Comparison of ENCODE assay signal across 28 mouse cellular contexts in the genomic region with DNA sequence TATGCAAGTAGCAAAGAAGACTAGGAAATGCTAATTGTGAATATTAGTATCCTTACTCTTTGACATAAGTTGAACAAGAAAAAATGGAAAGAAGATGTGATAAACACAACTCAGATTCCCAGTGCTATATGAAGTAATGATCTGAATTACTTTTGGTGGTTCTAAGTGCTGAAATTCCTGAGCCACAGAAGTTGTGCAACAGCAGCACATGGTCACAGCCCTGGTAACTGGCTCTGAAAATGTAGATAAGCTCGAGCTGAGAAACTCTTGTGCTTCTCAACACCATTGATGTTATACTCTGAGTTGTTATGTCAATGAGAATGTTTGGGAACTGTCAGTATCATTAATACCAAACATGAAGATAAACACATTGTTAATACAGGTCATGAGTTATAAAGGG.
DNase-seq lines count a peak whose midpoint lies in the region; ATAC-seq lines count a peak whose summit lies in the region.
"Had no signal": no experiment of that assay in that cellular context is flagged by ENCODE, and none has a peak within 500 bp of the region (broad histone marks: within the 10 kb centered on the region; RNA-seq: fewer than 3 reads in every experiment).

No protein-coding gene starts in this region.

- no peak for ATAC-seq in midbrain, embryonic 11.5 days (ENCODE audit: low FRiP score)
- ATAC-seq in midbrain, embryonic 14.5 days (ENCODE audit: low FRiP score, low TSS enrichment) = no peak
- ATAC-seq in megakaryocyte, adult 5-6 weeks (ENCODE audit: poor library complexity, severe bottlenecking) = peak; percentile 77
- ATAC-seq in liver, embryonic 11.5 days (replicated peaks; ENCODE audit: low FRiP score) = no peak
- ATAC-seq: forebrain, embryonic 13.5 days; forebrain, embryonic 16.5 days; hindbrain, postnatal 0 days; inflammation-experienced regulatory T-cells, adult 6 months; Patski had no signal

- no peaks in the 10 kb centered on the region for H3K36me3 ChIP-seq in midbrain, embryonic 11.5 days (ENCODE audit: control insufficient read depth, insufficient read depth, low read length)
- H3K36me3 ChIP-seq in midbrain, embryonic 14.5 days (ENCODE audit: control insufficient read depth, insufficient read depth, low read length) = no peaks in the 10 kb centered on the region
- H3K36me3 ChIP-seq in liver, embryonic 11.5 days (ENCODE audit: control insufficient read depth, insufficient read depth, low read length) = no peaks in the 10 kb centered on the region
- H3K36me3 ChIP-seq: forebrain, embryonic 10.5 days; heart, embryonic 12.5 days; heart, embryonic 15.5 days; hindbrain, embryonic 10.5 days had no signal

- no peak overlapping the region for H3K27ac ChIP-seq in midbrain, embryonic 11.5 days (ENCODE audit: low read depth, low read length)
- no peak overlapping the region for H3K27ac ChIP-seq in midbrain, embryonic 14.5 days (replicated peaks; ENCODE audit: low read depth, low read length)
- no peak overlapping the region for H3K27ac ChIP-seq in liver, embryonic 11.5 days (ENCODE audit: low read depth, low read length)
- H3K27ac ChIP-seq: forebrain, embryonic 10.5 days; forebrain, embryonic 13.5 days; heart, embryonic 15.5 days; hindbrain, embryonic 10.5 days; hindbrain, embryonic 14.5 days; hindbrain, postnatal 0 days had no signal

- 72% methylated on average over 1 of the region's 1 CpGs for WGBS in midbrain, embryonic 11.5 days
- 78% methylated on average over 1 of the region's 1 CpGs for WGBS in midbrain, embryonic 14.5 days
- WGBS in liver, embryonic 11.5 days = 31% methylated on average over 1 of the region's 1 CpGs

- peak; percentile 19 for DNase-seq in midbrain, embryonic 11.5 days (ENCODE audit: low spot score, missing footprints)
- DNase-seq in midbrain, embryonic 14.5 days = no peak
- DNase-seq in adipocyte (ENCODE audit: low spot score) = peak; percentile 8
- DNase-seq in heart, adult 8-10 months (ENCODE audit: low spot score) = no peak
- DNase-seq in liver, embryonic 11.5 days (ENCODE audit: low spot score) = no peak
- no peak for DNase-seq in layer of hippocampus, postnatal 10 days (ENCODE audit: low spot score in 2 of 2)
- DNase-seq: adrenal gland, adult 2 months; adrenal gland, postnatal 14 days; cerebellum, adult 11-12 months; cerebellum, adult 8-10 months; cerebellum, postnatal 10 days; cerebellum, postnatal 36 days; gastrocnemius, postnatal 10 days; gastrocnemius, postnatal 36 days; heart, adult 11 months; heart, postnatal 10 days; heart, postnatal 36 days had no signal

- no peaks in the 10 kb centered on the region for H3K9me3 ChIP-seq in midbrain, embryonic 11.5 days (ENCODE audit: control insufficient read depth, low read length)
- H3K9me3 ChIP-seq in midbrain, embryonic 14.5 days (ENCODE audit: control insufficient read depth, low read length) = no peaks in the 10 kb centered on the region
- no peaks in the 10 kb centered on the region for H3K9me3 ChIP-seq in liver, embryonic 11.5 days (ENCODE audit: control insufficient read depth, low read length)
- H3K9me3 ChIP-seq: forebrain, embryonic 10.5 days; forebrain, embryonic 13.5 days; heart, embryonic 12.5 days had no signal

- H3K4me2 ChIP-seq in midbrain, embryonic 11.5 days = no peak overlapping the region
- no peak overlapping the region for H3K4me2 ChIP-seq in midbrain, embryonic 14.5 days (ENCODE audit: low read length)
- no peak overlapping the region for H3K4me2 ChIP-seq in liver, embryonic 11.5 days
- H3K4me2 ChIP-seq: forebrain, embryonic 13.5 days; heart, embryonic 12.5 days; heart, embryonic 15.5 days; hindbrain, embryonic 14.5 days had no signal

- H3K4me1 ChIP-seq in midbrain, embryonic 11.5 days (ENCODE audit: control insufficient read depth, insufficient read depth, low read length) = no peaks in the 10 kb centered on the region
- H3K4me1 ChIP-seq in midbrain, embryonic 14.5 days (ENCODE audit: control insufficient read depth, insufficient read depth, low read length) = no peaks in the 10 kb centered on the region
- H3K4me1 ChIP-seq in liver, embryonic 11.5 days (replicated peaks; ENCODE audit: control insufficient read depth, insufficient read depth, low read length) = no peaks in the 10 kb centered on the region
- H3K4me1 ChIP-seq: forebrain, embryonic 10.5 days; forebrain, embryonic 13.5 days; heart, embryonic 12.5 days; heart, embryonic 15.5 days; hindbrain, embryonic 10.5 days had no signal

- no peaks in the 10 kb centered on the region for H3K27me3 ChIP-seq in midbrain, embryonic 11.5 days (ENCODE audit: control insufficient read depth, insufficient read depth, low read length)
- H3K27me3 ChIP-seq in midbrain, embryonic 14.5 days (ENCODE audit: control insufficient read depth, insufficient read depth, low read length) = no peaks in the 10 kb centered on the region
- H3K27me3 ChIP-seq in liver, embryonic 11.5 days (replicated peaks; ENCODE audit: control insufficient read depth, insufficient read depth, low read length) = no peaks in the 10 kb centered on the region
- H3K27me3 ChIP-seq: forebrain, embryonic 13.5 days; heart, embryonic 12.5 days; heart, embryonic 15.5 days had no signal

- H3K9ac ChIP-seq in midbrain, embryonic 11.5 days (ENCODE audit: low read length) = no peak overlapping the region
- no peak overlapping the region for H3K9ac ChIP-seq in midbrain, embryonic 14.5 days (replicated peaks; ENCODE audit: low read length)
- H3K9ac ChIP-seq in liver, embryonic 11.5 days (ENCODE audit: low read depth, low read length) = no peak overlapping the region
- H3K9ac ChIP-seq: forebrain, embryonic 13.5 days; heart, embryonic 12.5 days; heart, embryonic 15.5 days; hindbrain, embryonic 14.5 days had no signal

- no peak overlapping the region for H3K4me3 ChIP-seq in midbrain, embryonic 11.5 days (ENCODE audit: low read depth, low read length)
- H3K4me3 ChIP-seq in midbrain, embryonic 14.5 days (replicated peaks; ENCODE audit: low read depth, low read length) = no peak overlapping the region
- no peak overlapping the region for H3K4me3 ChIP-seq in liver, embryonic 11.5 days (ENCODE audit: low read depth, low read length)
- H3K4me3 ChIP-seq: forebrain, embryonic 10.5 days; forebrain, embryonic 13.5 days; heart, embryonic 12.5 days; heart, embryonic 15.5 days; hindbrain, embryonic 10.5 days had no signal

Comparison
In these comparisons a context has a peak if more than half of its experiments do, and no peak if none do; other contexts are left out.
1. DNase-seq: peak in midbrain, embryonic 11.5 days (single experiment) and adipocyte (single experiment); none in midbrain, embryonic 14.5 days (single experiment), heart, adult 8-10 months (single experiment), liver, embryonic 11.5 days (single experiment) and layer of hippocampus, postnatal 10 days (0 of 2).